Mouse (Mus musculus) left cerebral cortex, postnatal 4 days (tissue): ENCODE results near the gene Bicdl2. TPM values are rescaled to one million over a fixed set of nuclear protein-coding genes. Genes with fewer than 3 reads are reported as not detected.

Experiments used
- DNase-seq: peaks from one replicate; pipeline ENCODE4 v3.0.0-alpha.2; 2022
- intact Hi-C: fragments of 180-260 bp; cut with DNase I; formaldehyde crosslinking; loops from one replicate; pipeline ENCODE4 v1.15.1; 2025
- total RNA-seq, 2 experiments: library from RNA; stranded (reverse); gene quantifications; 2 replicates each; pipeline ENCODE4 v1.2.3; 2021

The Bicdl2 gene
- not detected for total RNA-seq

DNA sequence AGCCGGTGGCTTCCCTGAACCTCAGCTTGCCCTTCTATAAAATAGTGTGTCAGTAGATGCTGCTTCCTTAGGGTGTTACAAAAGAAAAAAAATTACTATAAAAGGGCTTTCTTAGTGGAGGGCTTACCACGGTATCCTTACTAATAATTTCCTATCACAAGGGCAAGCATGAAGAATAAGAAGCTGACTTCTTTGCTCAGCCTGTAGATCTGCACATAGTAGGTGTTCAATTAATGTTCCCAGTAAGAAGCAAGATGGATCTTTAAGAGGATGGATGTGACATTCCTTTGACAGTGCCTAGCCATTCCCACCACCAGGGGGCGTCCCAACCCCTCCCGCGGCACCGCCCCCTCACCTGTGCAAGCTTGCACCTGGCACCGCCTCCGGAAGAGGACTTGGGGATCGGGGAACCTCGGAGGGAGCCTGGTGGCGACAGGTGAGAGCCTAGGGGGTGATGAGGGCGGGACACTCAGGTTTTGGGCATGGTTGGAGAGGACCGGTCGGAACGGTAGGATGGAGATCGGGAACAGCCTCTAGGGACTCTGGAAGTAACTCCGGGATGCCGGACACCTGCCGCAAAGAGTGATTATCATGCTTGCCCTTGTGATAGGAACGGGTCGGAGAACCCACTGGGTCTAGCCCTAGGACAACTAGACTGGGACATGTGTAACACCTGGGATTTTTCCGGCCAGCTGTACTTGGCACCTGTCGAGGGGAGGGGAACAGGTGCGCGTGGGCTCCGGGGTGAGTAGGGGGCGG lies at the start of gene Bicdl2:
TSS of gene Bicdl2 (plus strand) at position 390 of the 759 bp plus-strand sequence.
- DNase-seq: no peak
- intact Hi-C loops: no loop called here

DNA sequence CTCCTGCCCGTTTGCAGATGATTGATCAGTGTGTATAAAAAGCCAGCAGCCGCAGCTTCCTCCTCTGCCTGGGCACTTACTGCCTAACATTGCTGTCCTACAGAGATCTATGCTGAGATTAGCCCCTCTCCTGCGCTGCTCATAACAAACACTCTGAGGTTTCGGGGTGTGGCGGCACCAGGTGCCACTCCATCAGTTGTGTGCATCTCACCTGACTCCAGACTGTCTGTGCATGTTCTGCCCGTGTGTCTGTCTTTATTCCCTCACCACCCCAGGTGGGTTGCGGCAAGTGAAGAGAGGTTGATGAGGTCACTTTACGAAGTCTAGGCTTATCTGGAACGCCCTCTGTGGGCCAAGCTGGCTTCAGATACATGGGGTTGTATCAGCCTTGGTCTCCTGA lies 43.2 kb upstream of the Bicdl2 start:
- intact Hi-C loops: no loop called here
- DNase-seq: no peak

DNA sequence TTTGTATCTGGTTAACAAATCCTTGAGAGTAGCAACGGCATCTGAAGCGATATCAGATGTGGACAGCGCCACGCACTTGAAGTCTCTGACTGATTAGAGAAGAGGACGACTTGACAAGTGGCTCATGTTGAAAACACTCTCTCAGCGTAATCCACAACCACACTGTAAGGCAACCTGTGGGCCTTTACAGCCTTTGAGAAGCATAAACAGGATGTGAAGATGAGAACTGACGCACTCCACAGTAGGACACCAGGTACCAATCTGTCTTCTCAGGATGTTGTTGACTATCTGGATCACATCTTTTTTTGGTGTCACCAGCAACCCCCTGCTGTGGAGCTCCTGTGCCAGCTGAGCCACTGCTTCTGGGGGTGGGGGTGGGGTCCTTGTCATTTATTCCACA lies 40.0 kb upstream of the Bicdl2 start:
- intact Hi-C loops: no loop called here
- no peak for DNase-seq

DNA sequence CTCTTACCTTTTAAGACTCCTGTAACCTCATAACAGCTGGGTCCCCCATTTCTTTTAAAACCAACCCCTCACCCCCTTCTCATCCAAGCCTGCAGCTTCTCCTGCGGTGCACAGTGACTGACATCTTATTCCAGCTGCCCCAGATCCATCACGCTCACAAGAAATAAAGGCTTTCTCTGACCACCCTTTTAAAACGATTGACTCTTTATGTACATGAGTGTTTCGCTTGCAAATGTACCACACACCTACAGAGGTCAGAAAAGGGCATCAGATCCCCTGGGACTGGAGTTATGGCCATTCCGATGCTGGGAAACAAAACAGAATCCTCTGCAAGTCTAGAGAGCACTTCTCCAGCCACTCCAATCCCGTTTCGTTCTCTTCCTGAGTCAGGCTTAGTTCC lies 32.5 kb upstream of the Bicdl2 start:
- DNase-seq: no peak
- intact Hi-C loops: no loop called here

DNA sequence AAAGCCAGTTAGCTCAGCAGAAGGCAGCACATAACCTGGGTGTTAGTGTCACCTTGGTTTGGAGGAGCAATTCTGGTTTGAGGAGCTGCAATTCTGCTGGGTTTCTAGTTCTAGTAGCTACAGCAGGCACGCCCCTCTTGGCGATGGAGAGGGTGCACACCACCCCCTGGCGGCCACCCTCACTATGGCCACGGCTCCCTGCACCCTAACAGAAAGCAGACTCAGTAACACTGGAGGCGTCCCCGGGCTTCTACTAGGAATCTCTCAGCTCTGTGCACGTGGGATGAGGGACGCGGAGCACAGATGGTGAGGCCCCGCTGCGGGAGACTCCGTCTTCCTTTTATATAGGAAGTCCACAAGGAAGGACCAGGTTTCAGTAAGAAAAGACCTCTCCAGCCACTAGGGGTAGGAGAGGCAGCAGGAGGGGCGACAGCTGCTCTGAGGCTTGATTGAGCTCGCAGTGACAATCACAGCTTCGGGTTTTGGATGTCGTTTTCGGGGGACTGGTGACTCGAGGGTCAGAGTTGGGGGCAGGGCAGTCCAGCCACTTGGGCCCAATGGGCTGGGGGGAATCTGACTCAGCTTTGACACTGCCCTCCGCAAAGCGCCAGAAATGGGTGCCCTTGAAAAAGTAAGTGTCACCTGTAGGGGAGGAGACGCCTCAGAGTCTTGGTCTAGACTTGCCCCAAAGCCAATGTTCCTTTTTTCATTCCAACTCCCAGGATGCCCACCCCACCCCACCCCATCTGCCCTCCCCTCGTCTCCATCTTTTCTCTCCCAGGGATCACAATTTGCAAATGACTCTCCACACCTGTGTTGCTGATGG lies 29.9 kb upstream of the Bicdl2 start:
- peak; percentile 83 for DNase-seq
- intact Hi-C loops: no loop called here

DNA sequence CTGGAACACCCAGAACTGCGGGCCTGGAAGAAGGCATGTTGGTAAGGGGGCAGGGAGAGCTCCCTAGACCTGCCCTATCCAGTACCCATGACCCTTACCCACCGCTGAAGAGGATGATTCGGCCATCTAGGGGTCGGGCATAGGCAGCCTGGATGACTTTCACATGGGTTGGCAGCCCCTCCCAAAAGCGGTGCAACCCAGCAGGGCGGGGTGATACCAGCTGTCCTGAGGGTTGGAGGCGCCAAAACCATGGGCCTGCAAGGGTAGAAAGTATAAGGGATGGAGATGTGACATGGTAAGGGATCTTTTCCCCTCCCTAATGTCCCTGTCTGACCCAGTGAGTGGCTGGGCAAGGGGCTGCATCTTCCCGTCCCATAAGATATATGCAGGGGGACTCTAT lies 29.1 kb upstream of the Bicdl2 start:
- intact Hi-C loops: no loop called here
- DNase-seq: peak; percentile 22

DNA sequence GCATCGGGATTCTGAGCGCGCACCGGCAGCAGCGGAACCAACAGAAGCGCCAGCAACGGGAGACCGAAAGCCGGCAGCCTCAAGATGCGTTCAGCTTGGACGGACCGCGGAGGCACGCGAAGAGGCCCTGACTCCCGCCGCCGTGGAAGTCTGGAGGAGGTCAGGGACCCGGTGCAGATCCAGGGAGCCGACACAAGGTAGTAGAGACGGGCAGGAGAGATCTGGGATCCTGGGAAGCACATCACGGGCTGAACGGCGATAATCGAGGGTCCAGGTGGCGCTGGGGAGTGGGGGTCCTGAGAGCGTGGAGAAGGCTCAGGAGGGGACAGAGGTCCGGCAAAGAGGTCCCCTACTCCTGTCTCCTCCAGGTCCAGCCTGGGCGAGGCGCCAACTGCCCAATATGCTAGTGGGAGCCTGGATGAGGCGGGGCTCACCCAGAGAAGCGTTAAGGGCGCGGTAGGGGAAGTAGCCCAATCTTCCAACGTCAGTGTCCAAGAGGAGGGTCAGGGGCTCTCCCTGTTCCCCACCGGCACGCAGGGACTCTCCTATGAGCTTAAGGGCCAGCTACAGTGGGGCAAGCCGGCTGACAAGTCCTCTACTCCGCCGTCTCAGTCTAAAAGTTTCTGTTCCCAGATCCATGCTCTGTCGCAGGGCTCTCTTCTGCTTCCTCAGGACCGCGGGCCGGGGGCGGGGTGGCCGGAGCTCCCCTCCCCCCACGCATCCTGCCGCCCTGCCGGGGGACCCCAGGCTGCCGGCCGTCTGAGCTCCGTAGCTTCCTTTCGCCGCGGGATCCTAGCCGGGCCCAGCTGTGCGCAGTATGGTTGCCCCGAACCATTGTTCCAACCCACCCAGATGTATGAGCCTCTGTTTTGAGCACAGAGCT lies 15.5 kb upstream of the Bicdl2 start, which contains the start of gene Mmp25:
TSS of gene Mmp25 (minus strand) at position 665 of the 883 bp plus-strand sequence.
- intact Hi-C loops: no loop called here
- peak; percentile 32 for DNase-seq

DNA sequence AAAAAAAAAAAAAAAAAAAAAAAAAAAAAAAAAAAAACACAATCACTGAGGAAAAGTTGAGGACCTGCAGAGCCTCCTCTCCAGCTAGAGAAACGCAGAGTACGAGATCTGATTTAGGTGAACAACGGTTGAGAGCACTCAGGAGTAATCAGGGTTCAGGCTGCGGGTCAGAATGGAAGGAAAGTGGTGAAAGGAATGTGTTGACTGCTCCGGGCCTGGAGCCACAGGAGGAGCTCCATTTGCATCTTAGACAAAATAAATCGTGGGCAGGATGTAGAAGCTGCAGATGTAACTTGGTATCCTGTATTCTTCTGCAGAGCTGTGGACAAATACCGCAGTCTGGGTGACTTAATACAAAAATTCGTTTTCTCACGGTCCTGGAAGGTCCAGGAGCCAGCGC lies 14.4 kb upstream of the Bicdl2 start:
- intact Hi-C loops: no loop called here
- DNase-seq: no peak

DNA sequence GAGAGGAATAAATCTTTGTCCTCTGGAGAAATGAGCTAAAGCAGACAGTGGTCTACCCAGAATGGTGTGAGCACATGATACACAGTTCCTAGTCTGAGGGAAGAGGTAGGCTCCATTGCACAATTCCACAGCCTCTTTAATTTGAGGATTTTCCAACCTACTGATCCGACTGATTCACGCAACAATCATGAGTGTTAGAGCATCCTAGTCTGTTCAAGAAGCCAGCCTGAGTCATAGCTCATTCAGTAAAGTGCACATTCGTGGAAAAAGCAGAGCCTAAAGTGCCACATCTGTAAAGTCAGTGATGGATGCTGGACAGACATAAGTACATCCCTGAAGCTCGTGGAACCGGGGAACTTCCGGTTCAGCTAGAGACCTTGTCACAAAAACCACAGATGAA lies 8.9 kb upstream of the Bicdl2 start:
- intact Hi-C loops: no loop called here
- no peak for DNase-seq

DNA sequence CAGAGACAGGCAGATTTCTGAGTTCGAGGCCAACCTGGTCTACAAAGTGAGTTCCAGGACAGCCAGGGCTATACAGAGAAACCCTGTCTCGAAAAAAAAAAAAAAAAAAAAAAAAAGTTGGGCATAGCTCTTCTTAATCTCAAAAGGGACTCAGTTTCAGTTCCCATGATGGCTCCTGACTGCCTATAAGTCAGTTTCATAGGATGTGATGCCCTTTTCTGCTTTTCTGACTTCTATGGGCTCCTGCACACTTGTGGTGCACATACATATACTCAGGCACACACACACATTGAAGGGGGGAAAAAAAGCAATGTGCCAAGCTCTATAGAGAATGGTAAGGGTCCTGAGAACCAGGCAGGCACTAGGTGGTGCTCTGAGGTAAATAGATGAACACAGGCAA lies 7.0 kb upstream of the Bicdl2 start:
- intact Hi-C loops: no loop called here
- DNase-seq: no peak

DNA sequence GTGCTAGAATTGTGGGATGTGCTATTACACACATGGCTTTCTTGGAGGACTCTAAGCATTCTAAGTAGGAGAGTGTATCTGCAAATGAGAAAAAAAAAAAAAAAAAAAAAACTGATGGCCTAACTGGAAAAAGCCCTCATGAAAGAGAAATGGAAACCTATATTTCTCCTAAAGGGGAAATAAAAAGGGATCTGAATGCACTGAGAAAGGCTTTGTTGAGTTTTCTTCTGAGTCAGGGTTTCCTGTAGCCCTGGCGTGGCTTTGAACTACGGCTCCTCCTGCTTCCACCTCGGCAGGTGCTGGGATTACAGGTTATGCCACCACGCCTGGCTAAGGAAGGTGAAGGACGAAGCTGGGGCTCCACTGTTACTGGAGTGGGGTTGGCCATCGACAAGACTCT lies 6.3 kb upstream of the Bicdl2 start:
- intact Hi-C loops: no loop called here
- no peak for DNase-seq

DNA sequence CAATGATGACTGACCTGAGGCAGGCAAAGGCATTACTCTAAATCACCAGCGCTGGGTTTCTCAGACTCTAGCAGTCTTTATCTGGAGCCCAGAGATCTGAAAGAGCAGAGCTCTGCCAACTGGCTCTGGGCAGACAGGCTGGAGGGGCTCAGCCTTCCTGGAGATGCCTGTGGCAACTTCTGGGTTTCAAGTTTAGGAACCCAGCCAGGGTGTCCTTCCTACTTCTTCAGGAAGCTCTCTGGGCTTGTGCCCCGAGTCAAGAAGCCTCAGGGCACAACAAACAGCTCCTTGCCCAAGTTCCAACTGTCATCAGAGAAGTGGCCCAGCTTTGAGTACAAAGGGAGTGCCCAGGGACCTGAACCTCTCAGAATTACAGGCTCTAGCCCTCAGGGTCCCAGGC lies 5.9 kb upstream of the Bicdl2 start:
- intact Hi-C loops: no loop called here
- DNase-seq: no peak

DNA sequence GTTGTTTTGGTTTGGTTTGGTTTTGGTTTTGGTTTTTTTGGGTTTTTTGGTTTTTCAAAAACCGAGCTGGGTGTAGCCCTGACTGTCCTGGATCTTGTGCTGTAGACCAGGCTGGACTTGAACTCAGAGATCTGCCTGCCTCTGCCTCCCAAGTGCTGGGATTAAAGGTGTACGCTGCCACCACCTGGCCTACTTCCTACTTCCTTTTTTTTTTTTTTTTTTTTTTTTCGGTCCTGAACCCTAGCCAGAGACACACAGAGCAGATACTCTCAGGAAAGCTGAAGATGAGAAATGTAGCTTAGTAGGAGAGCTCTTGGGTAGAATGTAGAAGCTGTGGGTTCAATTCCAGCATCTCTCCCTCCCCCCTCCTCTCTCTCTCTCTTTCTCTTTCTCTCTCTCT lies 1.9 kb upstream of the Bicdl2 start:
- no peak for DNase-seq
- intact Hi-C loops: no loop called here

DNA sequence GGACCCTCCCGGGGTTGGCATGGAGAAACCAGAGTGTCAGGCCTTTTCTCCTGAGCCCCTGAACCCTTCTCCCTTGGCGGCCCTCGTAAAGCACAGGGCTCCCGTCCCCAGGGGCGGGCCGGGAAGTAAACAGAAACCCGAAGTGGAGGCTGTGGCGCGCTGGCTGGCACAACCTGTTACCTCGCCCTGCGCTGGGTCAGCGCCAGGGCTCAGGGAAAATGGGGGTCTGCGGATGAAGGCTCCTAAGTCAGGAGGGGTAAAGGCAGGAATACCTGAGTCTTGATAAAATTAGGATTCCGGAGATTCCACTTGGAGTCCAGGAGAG lies 532 bp downstream of the Bicdl2 start:
- DNase-seq: no peak
- intact Hi-C loops: no loop called here

DNA sequence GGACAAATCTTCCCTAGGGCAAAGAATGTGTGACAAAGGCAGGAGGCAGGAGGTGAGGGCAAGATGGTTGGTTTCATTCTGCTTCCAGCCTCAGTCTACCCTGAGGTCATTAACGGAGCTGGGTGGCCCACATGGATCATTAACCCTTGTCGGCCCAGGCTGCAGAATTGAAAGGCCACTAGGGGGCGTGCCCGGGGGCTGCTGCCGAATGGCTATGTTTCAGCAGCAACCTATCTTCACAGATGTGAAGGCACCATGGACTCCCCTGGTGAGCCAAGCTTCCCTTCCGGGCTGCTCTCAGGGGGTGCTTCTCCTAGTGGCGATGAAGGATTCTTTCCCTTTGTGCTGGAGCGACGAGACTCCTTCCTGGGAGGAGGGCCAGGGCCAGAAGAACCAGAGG lies 1.2 kb downstream of the Bicdl2 start:
- intact Hi-C loops: no loop called here
- no peak for DNase-seq

DNA sequence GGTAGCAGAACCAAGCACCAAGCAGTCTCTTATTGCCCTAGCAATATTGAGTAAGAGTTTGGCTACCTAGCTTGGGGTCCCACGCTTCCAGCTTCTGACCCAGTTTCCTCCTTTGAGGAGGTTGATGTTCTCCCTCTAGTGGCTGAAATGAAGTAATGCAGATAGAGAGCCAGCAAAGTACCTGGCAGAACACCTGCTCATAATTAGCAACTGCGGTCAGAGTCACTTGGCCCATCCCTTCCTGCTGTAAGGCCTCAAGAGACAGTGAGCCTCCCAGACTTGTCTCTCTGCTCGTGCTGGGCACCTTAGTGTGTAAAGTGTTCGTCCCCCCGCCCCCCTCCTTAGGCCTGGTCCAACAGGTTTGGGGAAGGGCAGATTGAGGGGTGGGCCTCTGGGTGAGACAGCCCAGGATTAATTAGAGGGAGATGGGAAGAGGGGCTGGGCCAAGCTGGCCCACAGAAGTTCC lies 4.3 kb downstream of the Bicdl2 start:
- intact Hi-C loops: no loop called here
- no peak for DNase-seq

DNA sequence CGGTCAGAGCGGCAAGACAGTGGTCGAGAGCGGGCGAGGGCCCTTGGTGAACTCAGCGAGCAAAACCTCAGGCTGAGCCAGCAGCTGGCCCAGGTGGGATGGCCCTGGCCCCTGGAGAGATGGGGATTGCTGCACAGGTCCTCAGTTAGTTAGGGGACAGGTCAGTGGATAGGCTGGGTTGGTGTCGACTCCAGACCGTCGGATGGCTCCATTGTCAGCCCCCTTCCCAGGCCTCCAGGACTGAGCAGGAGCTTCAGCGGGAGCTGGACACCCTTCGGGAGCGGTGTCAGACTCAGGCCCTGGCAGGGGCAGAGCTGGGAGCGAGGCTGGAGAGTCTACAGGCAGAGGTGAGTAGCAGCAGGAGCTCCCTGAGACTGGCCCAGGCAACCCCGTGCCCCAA lies 5.2 kb downstream of the Bicdl2 start:
- no peak for DNase-seq
- intact Hi-C loops: no loop called here

DNA sequence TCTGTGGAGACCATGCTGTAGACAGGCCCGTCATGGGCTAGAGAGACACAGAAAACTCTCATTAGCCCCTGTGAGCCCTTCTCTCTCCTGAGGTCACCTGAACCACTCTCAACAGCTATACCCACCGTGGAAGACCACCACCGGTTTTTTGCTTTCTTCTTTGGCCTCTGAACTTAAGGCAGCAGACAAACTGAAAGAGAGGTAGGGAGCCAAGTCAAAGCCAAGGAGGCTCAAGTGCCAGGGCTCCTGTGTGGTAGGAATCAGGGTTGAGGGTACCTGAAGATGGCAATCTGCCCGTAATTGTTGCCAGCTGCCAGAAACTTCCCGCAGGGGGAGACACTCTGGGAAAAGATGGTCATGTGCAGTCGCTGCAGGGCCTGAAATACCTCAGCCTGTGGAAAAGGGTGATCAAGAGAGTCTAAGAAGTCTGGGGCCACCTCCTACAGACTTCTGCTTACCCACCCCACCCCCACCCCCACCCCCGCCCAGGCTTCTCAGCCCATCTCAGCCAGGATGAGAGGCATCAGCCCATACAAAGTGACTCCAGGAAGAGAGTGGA lies 10.3 kb downstream of the Bicdl2 start:
- DNase-seq: no peak
- intact Hi-C loops: no loop called here

DNA sequence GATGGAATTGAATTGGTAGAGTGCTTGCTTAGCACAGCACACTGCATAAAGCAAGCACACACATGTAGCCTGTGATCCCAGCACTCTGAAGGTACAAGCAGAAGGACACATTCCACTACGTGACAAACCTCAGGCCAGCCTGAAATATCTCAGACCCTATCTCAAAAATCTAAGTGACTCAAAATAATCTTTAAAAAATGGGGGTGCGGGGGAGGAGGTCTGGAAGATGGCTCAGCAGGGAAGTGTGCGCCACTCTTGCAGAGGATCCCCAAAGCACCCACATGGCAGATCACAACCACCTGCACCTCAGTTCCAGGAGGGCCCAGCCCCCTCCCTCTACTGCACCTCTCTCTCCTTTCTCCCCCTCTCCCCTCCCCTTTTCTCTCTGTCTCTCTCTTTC lies 11.2 kb downstream of the Bicdl2 start:
- no peak for DNase-seq
- intact Hi-C loops: no loop called here

DNA sequence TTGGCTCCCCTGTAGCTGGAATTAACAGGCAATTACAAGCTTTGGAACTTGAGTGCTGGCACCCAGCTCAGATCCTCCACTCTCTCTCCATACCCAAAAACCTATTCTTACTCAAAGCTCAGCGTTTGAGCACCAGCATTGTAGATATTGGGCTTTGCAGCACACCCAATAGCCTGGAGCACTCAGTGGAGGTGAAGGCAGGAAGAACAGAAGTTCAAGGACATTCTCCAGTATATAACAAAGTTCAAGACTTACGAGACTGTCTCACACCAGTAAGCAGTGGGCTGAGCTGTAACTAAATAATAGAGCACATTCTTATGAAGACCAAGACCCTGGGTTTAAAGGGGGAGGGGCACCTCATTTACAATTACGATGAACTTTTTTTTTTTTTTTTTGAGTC lies 12.5 kb downstream of the Bicdl2 start:
- intact Hi-C loops: no loop called here
- DNase-seq: no peak
